Mouse (Mus musculus) gastrocnemius, adult 8-10 months (tissue): ENCODE results near the gene Obsl1. TPM values are rescaled to one million over a fixed set of nuclear protein-coding genes. Genes with fewer than 3 reads are reported as not detected.

Source experiments
- DNase-seq, 2 experiments: peaks; one replicate each; pipeline ENCODE4 v3.0.0; 2022; ENCODE audit warnings: low spot score in 2 of 2
- total RNA-seq, 4 experiments: library from RNA; stranded (reverse); gene quantifications; 2 replicates each; pipeline ENCODE4 v1.2.4; 2022

Obsl1 gene
- total RNA-seq, 4 experiments from 2014 or later: 22.2 to 38.4 (median 28.3) TPM

DNA sequence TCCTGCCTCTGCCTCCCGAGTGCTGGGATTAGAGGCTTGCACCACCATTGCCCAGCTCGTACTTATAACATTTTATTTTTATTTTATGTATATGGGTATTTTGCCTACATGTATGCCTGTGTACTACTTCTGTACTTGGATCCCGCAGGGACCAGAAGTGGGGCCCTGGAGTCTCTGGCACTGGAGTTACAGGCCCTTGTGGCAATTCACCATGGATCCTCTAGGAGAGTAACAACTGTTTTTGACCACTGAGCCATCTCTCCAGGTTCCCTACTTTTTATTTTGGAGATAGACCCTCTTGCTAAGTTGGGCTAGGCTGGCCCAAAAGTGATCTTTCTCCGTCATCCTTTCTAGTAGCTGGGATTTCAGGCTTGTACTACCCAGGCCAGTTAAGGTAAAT is 12.2 kb upstream of the Obsl1 start:
- DNase-seq: no peak

GRCm38 (mm10) chr1:75517984-75518383 is 11.7 kb upstream of the Obsl1 start:
- no peak for DNase-seq

DNA sequence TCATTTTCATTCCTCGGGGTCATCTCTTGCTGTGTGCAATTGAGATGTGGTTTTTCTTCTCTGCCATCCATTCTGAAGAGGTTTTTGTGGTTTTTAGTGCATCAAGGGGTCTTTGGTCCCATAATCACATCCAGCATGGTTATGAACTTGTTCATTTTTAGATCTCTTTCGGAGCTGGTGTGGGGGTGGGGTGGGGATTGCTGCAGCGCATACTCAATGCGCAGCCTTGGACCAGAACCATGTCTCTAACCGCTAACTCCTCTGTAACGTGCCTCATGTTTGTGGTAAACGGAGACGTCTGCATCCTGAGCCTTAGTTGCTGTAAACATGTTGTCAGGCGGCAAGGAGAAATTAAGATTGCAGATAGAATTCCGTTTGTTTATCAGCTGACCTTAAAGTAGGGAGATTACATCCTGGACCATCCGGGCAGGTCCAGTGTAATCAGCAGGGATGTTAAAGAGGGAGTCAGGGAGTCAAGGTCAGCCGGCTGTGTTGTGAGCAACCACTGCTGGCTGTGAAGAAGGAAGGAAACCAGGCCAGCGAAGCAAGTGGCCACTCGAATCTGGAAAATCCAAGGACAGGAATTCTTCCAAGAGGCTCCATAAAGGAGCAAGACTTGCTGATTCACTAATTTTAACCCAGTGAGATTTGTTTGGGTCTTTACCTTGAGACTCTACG is 10.6 kb upstream of the Obsl1 start:
- DNase-seq: no peak

DNA sequence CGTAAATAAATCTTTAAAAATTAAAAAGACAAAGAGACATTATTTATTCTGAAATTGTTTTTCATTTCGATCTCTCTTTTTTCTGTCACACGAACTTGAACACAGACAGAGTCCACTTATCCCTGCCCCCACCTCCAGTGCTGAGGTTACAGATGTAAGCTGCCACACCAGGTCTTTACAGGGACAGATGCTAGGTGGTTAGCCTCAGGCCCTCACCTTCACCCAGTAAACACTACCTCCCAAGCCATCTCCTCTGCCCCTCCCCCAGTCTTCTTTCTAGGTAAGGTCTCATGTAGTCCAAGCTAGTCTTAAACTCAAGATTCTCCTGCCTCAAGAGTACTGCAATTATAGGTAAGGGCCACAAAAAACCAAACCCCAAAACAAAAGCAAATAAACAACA is 6.3 kb upstream of the Obsl1 start:
- no peak for DNase-seq

GRCm38 (mm10) chr1:75511437-75512210 is 5.4 kb upstream of the Obsl1 start:
- DNase-seq: no peak

DNA sequence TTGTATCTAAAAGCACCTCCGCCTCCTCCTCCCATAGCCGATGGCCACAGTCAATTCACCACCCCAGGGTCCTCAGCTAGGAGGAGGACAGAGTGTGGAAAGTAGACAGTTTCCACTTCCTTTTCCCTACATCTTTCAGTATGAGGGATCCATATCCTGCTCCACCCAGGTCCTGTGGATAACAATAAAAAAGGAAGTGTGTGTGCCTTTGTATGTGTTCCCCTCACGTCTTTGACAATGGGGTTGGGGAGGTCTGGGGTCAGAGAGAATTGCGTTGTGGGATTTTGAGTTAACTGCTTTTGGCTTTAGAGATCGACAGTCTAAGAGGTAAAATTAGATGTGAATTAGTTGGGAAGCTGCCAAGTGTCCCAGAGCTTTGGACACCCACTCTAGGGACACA is 3.9 kb upstream of the Obsl1 start:
- DNase-seq: no peak

DNA sequence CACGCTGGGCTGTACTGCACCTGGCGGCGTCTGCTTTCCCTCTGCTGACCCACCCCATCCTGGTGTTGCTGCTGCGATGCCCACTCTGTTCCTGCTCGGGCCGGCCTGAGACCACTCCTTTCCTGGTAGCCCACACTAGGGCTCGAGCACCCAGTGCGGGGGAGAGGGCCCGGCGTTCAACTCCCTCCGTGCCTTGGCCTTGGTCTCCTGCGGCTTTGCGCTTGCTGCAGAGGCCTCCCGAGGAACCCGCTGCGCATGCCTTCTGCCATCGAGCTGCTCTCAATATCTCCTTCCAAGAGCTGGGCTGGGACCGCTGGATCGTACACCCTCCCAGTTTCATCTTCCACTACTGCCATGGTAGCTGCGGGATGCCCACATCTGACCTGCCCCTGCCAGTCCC is 3.3 kb upstream of the Obsl1 start:
- no peak for DNase-seq

GRCm38 (mm10) chr1:75507006-75507405 is 754 bp upstream of the Obsl1 start, which contains the start of gene Inha:
Gene Inha, plus strand, starts transcription at chr1:75507077.
- no peak for DNase-seq

GRCm38 (mm10) chr1:75505159-75505955 is 895 bp downstream of the Obsl1 start:
- peak; percentile 52 to 68 for DNase-seq

DNA sequence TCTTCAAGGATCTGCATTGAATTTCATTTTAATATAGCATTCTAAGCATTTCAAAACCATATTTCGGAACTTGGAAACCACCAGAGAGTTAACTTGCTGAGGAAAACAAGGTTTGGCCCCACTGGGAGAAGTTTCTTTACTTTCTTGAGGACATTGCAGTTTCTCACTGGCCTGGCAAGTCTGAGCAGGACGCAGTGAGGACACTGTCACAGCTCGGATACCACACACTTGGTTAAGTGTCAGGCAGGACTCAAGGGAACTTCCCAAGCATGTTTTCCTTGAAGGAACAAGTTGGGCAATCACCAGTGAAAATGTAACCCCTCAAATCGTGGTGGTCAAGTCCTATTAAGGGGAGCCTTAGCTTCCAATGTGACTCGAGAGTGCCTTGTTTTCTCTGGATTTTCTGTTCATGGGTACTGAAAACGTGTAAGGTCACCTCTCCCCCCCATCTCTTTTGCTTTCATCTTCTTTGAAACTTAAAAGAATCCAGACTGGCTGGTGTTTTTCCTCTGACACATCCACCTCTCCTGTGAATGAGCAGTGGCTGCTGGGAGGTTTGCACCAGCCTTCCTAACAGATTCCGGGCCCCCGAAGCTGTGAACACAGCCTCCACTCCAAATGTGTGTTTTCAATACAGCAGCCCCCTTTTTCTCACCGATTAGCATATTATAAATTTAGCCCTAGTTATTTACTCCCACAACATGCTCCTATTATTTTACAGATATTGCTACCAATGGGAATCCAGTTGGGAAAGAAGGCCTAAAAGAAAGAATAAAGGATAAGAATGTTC is 1.8 kb downstream of the Obsl1 start:
- DNase-seq: no peak

GRCm38 (mm10) chr1:75503651-75503980 is 2.6 kb downstream of the Obsl1 start:
- no peak for DNase-seq

- DNase-seq: no peak
Measured at GRCm38 (mm10) chr1:75502945-75503650, 3.2 kb downstream of the Obsl1 start.

GRCm38 (mm10) chr1:75501905-75502304 is 4.3 kb downstream of the Obsl1 start:
- DNase-seq: no peak

GRCm38 (mm10) chr1:75499441-75499840 is 6.8 kb downstream of the Obsl1 start:
- DNase-seq: no peak

DNA sequence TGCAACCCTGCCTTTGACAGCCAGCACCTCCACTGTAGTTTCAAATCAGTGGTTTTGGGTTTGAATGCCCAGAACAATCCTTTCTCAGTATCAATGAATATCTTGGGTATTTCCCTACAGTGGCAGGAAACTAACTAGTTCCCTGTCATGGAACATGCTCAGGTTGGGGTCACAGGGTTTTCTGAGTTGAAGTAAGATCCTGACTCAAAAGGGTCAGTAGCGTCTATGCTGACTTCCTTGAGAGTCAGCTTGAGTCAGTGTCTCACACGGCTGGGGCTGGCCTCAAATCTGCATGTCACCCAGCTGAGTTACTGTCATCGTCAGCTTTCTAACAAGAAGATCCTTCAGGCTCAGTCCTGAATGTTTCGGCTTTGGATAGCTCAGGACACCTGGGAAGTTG is 7.4 kb downstream of the Obsl1 start:
- no peak for DNase-seq

DNA sequence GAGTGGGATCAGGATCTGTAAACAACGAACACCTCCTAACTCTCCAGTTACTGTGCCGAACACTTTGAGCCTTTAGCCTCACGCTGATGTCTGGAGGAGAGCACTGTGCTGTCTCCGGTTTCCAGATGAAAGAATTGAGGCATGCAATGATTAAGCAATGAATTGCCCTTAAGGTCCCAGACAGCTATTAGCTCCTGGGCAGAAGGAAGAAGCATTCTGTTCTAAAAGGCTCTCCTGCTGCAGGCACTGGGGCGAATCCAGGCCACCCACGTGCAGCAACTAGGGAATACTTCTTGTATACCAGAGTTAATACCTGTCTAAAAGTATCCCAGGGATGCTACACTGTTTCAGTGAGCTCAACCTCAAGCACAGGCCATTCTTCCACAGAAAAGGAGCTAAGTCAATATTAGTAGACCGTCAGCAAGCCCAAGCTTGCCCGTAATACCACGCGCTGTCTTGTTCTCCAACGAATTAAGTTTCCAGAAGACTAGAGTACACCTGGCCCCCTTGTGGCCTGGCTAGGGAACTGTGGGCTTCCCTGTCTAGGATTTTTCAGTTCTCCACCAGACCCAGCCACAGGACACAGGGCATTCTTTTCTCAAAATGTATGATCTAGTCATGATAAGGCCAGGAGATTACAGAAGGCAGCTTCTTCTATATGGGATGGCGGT is 11.2 kb downstream of the Obsl1 start:
- DNase-seq: no peak

DNA sequence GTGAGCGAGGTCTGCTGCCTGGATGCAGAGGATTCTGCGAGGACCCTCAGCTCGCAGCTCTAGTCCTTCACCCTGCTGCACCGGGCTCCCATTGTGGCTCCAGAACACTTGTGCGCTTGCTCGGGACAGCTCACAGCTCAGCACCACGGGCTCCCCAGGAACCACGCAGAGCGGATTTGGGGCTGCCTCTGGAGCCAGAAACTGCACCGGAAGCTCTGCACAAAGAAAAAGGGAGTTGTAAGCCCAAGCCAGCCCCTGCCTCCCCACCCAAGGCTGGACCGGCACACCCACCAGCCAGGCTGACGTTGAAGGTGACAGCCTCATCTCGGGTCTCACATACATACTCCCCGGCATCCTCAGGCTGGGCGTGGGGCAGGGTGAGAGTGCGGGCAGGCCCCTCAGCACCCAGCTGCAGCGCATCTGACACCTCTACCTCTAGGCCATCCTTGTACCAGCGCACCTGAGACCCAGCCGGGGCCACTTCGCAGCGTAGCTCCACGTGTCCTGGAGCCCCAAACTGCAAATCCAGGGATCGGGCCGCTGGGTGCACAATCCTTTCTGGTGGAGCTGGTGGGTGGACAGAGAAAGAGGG is 13.6 kb downstream of the Obsl1 start:
- no peak for DNase-seq

DNA sequence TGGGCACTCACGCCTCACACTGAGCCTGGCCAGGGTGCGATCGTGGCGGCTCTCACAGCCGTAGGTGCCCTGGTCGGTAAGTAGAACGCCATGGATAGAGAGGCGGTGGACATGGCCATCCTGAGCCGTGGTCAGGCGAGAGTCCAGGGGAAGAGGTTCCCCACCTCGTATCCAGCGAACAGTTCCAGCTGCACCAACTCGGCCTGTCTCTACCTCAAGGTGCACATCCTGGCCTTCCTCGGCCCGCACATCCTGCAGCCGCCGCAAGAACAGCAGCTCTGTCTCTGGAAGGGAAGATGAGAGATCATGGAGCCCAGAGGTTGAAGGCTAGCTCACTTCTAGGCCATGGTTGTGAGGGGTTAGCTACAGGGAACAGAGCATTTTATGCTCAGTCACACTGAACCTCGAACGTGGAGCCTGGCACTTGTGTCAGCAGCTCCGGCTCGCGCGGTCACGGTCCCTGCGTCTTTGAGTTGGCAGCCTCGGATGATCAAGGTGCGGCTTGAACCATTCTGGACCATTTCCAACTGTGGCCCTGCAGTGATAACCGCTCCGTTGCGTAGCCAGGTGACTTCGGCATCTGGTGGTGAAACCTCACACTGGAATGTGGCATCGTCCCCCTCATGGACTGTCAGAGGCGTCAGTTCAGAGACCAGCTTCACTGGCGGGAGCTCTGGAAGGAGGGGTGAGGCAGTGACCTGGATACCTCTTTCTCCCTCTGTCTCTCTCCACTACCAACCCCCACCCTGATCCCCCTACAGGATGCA is 15.3 kb downstream of the Obsl1 start:
- no peak for DNase-seq
